Mouse (Mus musculus): ENCODE results near the gene 2310057J18Rik. TPM values are rescaled to one million over a fixed set of nuclear protein-coding genes. Genes with fewer than 3 reads are reported as not detected.
"Not testable (repeated sequence)": the region's sequence is repeated elsewhere in the genome, so short reads cannot be mapped to it uniquely, and the experiment has no call there.

The 2310057J18Rik gene
- not detected in 2 replicates for polyA plus RNA-seq (2014; fragmentation: Nextera tagmentation; extraction: Ambion mirVana)

DNA sequence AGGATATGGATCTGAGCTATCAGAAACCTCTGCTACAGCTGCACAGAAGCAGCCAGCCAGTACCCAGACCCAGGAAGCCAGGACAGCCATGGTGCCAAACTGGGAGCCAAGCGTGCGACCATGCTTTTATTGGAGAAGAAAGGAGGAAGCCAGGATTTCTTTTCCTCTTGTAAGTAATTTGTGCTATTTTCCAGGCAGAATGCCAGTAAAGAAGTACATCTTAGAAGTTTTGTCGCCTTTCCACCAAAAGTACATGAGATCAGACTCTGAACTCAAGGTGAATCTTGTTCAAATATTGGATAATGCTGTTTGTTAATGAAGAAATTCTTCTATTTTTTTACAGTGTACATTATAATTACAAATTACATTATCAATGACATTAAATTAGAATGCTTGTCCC is at the start of gene 2310057J18Rik:
TSS of gene 2310057J18Rik (minus strand) at position 101 of the 400 bp plus-strand sequence.
- Histone ChIP-seq H3K9me3 (replicated peaks; ENCODE audit: control insufficient read depth, low read length) (no peaks in the 10 kb centered on the region), H3K27me3 (replicated peaks; ENCODE audit: control insufficient read depth, insufficient read depth, low read length) (no peaks in the 10 kb centered on the region), H3K9ac (ENCODE audit: low read length) (no peak within 1 kb of the TSS), H3K4me3 (ENCODE audit: low read depth, low read length) (no peak within 1 kb of the TSS), H3K4me2 (ENCODE audit: low read length) (no peak within 1 kb of the TSS), H3K4me1 (ENCODE audit: control insufficient read depth, insufficient read depth, low read length) (no peaks in the 10 kb centered on the region), H3K27ac (ENCODE audit: low read depth, low read length) (no peak within 1 kb of the TSS), H3K36me3 (ENCODE audit: control insufficient read depth, insufficient read depth, low read length) (no peaks in the 10 kb centered on the region)
- 75% methylated on average over 3 of the region's 3 CpGs for WGBS
- no peak for DNase-seq (ENCODE audit: low spot score)
- no peak for ATAC-seq

DNA sequence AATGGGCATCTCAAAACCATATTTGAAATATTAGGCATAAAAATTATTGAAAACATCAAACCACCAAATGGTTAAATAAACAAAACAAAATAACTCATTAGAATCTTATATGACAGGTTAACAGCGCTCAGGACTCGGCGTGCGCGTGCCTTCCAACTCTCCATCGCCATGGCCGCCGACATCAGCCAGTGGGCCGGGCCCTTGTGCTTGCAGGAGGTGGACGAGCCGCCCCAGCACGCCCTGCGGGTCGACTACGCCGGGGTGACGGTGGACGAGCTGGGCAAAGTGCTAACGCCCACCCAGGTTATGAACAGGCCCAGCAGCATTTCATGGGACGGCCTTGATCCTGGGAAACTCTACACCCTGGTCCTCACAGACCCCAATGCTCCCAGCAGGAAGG is 43.9 kb upstream of the 2310057J18Rik start:
- not testable (repeated sequence) for H3K9ac ChIP-seq (ENCODE audit: low read length); H3K4me3 ChIP-seq (ENCODE audit: low read depth, low read length); H3K4me1 ChIP-seq (ENCODE audit: control insufficient read depth, insufficient read depth, low read length); H3K9me3 ChIP-seq (replicated peaks; ENCODE audit: control insufficient read depth, low read length); ATAC-seq; H3K4me2 ChIP-seq (ENCODE audit: low read length); H3K27me3 ChIP-seq (replicated peaks; ENCODE audit: control insufficient read depth, insufficient read depth, low read length); H3K27ac ChIP-seq (ENCODE audit: low read depth, low read length); DNase-seq (ENCODE audit: low spot score); H3K36me3 ChIP-seq (ENCODE audit: control insufficient read depth, insufficient read depth, low read length)
- 95% methylated on average over 10 of the region's 20 CpGs for WGBS

DNA sequence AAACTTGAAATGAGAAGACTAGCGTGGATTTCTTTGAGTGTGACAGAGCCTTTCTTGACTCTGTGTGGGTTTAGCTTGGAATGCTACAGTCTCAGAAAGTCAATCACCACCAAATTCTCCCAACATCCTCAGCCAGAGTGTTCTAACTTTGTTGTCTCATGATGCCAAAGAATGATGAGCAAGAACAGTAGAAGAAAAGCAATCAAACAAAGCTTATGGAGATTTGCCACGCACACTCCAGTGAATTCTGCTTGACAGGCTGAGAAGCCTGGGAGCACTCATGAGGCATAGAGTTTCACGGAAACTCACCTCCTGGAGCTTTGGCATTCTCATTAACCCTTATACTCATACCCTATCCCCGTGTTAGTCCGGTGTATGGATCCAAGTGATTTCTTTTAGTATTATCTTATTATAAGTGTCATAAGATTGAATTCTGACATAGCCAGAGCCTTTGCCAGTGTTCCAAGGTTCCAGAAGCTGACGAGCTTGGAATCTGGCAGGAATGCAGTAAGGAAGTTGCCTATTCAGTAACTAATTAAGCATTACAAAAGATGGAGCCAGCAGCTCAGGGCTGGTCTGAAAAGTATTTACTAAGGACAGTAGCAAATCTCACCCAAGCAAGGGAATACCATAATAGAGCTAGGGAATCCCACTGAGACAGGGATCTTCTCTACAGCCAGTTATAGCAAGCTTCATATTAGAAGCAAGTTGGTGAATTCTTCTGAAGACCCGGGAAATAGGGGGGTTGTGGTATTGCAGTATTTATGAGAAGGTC is 33.6 kb upstream of the 2310057J18Rik start:
- H3K27ac ChIP-seq (ENCODE audit: low read depth, low read length) = no peak overlapping the region
- H3K9ac ChIP-seq (ENCODE audit: low read length) = no peak overlapping the region
- no peaks in the 10 kb centered on the region for H3K36me3 ChIP-seq (ENCODE audit: control insufficient read depth, insufficient read depth, low read length)
- H3K9me3 ChIP-seq (replicated peaks; ENCODE audit: control insufficient read depth, low read length) = no peaks in the 10 kb centered on the region
- no peaks in the 10 kb centered on the region for H3K4me1 ChIP-seq (ENCODE audit: control insufficient read depth, insufficient read depth, low read length)
- DNase-seq (ENCODE audit: low spot score) (peak; percentile 3), ATAC-seq (no peak)
- H3K4me3 ChIP-seq (ENCODE audit: low read depth, low read length) = no peak overlapping the region
- 48% methylated on average over 7 of the region's 7 CpGs for whole genome bisulfite sequencing
- H3K27me3 ChIP-seq (replicated peaks; ENCODE audit: control insufficient read depth, insufficient read depth, low read length) = no peaks in the 10 kb centered on the region
- no peak overlapping the region for H3K4me2 ChIP-seq (ENCODE audit: low read length)

DNA sequence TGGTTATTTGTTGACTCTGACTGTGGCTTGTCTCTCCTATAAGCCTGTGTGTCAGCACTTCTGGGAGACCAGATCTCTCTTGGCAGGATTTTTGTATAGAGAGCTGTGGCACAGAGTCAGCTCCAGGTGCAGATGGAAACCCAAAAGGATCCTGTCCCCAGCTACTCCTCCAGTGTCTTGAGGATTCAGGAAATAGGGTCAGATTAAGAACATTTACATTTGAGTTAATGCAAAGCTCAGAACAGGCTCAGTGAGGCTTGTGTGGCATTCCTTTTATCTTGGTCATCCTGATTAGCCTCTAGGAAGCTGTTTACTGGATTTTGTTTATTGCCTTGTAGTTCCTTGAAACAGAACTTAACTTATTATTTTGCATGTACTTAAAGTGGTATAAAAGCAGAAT is 11.7 kb upstream of the 2310057J18Rik start:
- ATAC-seq (no peak), DNase-seq (ENCODE audit: low spot score) (no peak)
- Histone ChIP-seq H3K4me3 (ENCODE audit: low read depth, low read length) (no peak overlapping the region), H3K4me1 (ENCODE audit: control insufficient read depth, insufficient read depth, low read length) (no peaks in the 10 kb centered on the region), H3K27ac (ENCODE audit: low read depth, low read length) (no peak overlapping the region), H3K4me2 (ENCODE audit: low read length) (no peak overlapping the region), H3K9ac (ENCODE audit: low read length) (no peak overlapping the region), H3K27me3 (replicated peaks; ENCODE audit: control insufficient read depth, insufficient read depth, low read length) (no peaks in the 10 kb centered on the region), H3K9me3 (replicated peaks; ENCODE audit: control insufficient read depth, low read length) (no peaks in the 10 kb centered on the region), H3K36me3 (ENCODE audit: control insufficient read depth, insufficient read depth, low read length) (no peaks in the 10 kb centered on the region)

DNA sequence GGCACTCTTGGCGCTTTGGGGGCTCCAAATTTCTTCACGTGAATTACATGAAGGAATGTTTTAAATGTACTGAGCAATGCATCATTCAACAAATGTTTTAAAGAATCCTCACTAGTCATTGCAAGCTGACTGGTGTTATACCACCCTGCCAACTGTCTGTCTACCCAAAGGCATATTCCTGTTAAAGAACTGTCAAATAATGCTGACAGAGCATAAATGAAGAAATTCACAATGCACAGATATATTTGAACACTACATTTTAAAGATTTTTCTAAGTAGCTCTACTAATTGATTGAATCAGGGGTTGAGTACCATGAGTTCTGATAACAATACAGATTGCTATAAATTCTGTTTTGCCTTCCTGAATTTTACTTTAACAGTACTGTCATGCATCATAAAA is 2.9 kb upstream of the 2310057J18Rik start:
- H3K9ac ChIP-seq (ENCODE audit: low read length) = no peak overlapping the region
- no peaks in the 10 kb centered on the region for H3K9me3 ChIP-seq (replicated peaks; ENCODE audit: control insufficient read depth, low read length)
- 80% methylated on average over 2 of the region's 2 CpGs for WGBS
- no peaks in the 10 kb centered on the region for H3K27me3 ChIP-seq (replicated peaks; ENCODE audit: control insufficient read depth, insufficient read depth, low read length)
- no peak overlapping the region for H3K27ac ChIP-seq (ENCODE audit: low read depth, low read length)
- H3K36me3 ChIP-seq (ENCODE audit: control insufficient read depth, insufficient read depth, low read length) = no peaks in the 10 kb centered on the region
- H3K4me3 ChIP-seq (ENCODE audit: low read depth, low read length) = no peak overlapping the region
- ATAC-seq = no peak
- DNase-seq (ENCODE audit: low spot score) = no peak
- no peaks in the 10 kb centered on the region for H3K4me1 ChIP-seq (ENCODE audit: control insufficient read depth, insufficient read depth, low read length)
- no peak overlapping the region for H3K4me2 ChIP-seq (ENCODE audit: low read length)

DNA sequence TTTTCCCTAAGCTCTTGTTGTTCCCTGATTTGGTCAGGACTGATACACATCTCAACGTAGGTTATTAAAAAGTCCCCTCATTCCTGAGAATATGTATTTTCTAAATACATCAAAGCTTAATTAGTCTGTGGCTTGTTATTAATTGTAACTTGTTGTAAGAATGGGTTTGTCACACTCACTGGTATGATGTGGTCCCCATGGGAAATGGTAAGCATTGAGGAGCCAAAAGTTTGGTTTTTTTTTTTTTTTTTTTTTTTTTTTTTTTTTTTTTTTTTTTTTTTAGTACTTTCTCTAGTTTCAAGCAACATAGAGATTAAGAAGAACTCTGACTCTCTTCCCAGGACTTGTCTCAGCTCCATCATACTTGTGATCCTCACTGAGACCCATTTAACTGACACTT is 17.9 kb downstream of the 2310057J18Rik start:
- H3K36me3 ChIP-seq (ENCODE audit: control insufficient read depth, insufficient read depth, low read length) = no peaks in the 10 kb centered on the region
- H3K9ac ChIP-seq (ENCODE audit: low read length) = no peak overlapping the region
- 90% methylated on average over 1 of the region's 1 CpGs for WGBS
- no peak overlapping the region for H3K4me2 ChIP-seq (ENCODE audit: low read length)
- no peak overlapping the region for H3K27ac ChIP-seq (ENCODE audit: low read depth, low read length)
- ATAC-seq (no peak), DNase-seq (ENCODE audit: low spot score) (no peak)
- H3K4me1 ChIP-seq (ENCODE audit: control insufficient read depth, insufficient read depth, low read length) = no peaks in the 10 kb centered on the region
- no peaks in the 10 kb centered on the region for H3K9me3 ChIP-seq (replicated peaks; ENCODE audit: control insufficient read depth, low read length)
- H3K27me3 ChIP-seq (replicated peaks; ENCODE audit: control insufficient read depth, insufficient read depth, low read length) = no peaks in the 10 kb centered on the region
- H3K4me3 ChIP-seq (ENCODE audit: low read depth, low read length) = no peak overlapping the region

DNA sequence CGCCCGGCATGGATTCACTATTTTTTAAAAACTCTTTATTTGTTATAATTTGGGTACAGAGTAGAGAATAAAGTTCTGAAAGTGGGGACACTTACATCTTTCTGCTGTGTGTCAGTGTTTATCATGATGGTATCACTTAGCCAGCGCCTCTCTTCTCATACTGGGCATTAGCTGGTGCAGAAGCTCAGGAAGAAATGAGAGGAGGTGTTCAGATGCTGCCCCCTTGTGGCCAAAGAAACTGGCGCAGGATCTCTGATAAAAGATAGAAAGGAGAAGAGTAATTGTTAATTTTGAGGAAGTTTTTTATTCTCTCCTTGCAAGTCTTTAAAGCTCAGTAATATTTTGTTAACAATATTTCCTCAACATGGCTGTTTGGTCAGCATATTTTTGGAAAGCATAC is 31.0 kb downstream of the 2310057J18Rik start:
- no peaks in the 10 kb centered on the region for H3K27me3 ChIP-seq (replicated peaks; ENCODE audit: control insufficient read depth, insufficient read depth, low read length)
- H3K36me3 ChIP-seq (ENCODE audit: control insufficient read depth, insufficient read depth, low read length) = no peaks in the 10 kb centered on the region
- no peaks in the 10 kb centered on the region for H3K9me3 ChIP-seq (replicated peaks; ENCODE audit: control insufficient read depth, low read length)
- no peak overlapping the region for H3K27ac ChIP-seq (ENCODE audit: low read depth, low read length)
- H3K4me3 ChIP-seq (ENCODE audit: low read depth, low read length) = no peak overlapping the region
- no peak overlapping the region for H3K9ac ChIP-seq (ENCODE audit: low read length)
- WGBS = 59% methylated on average over 4 of the region's 4 CpGs
- DNase-seq (ENCODE audit: low spot score) = peak; percentile 71
- H3K4me2 ChIP-seq (ENCODE audit: low read length) = no peak overlapping the region
- ATAC-seq = peak; percentile 66
- no peaks in the 10 kb centered on the region for H3K4me1 ChIP-seq (ENCODE audit: control insufficient read depth, insufficient read depth, low read length)

DNA sequence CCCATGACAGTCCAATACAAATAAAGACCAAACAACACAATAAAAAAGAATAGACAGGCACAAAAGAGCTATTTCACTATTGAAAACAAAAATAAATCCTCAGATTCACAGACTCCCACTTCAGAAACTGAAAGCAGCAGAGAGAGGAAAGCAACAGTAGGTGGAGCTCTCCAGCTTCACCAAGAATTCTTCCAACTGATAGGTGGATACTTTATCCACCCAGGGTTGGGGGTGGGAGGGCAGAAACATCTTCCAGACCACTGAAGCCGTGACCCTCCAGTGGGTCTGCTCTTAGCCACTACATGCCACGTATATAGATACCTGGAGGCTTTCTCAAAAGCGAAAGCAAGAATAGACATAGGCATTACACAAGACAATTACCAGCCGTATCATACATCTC is 31.6 kb downstream of the 2310057J18Rik start:
- H3K36me3 ChIP-seq (ENCODE audit: control insufficient read depth, insufficient read depth, low read length) = no peaks in the 10 kb centered on the region
- H3K4me3 ChIP-seq (ENCODE audit: low read depth, low read length) = no peak overlapping the region
- H3K27ac ChIP-seq (ENCODE audit: low read depth, low read length) = no peak overlapping the region
- no peaks in the 10 kb centered on the region for H3K9me3 ChIP-seq (replicated peaks; ENCODE audit: control insufficient read depth, low read length)
- H3K4me1 ChIP-seq (ENCODE audit: control insufficient read depth, insufficient read depth, low read length) = no peaks in the 10 kb centered on the region
- no peak overlapping the region for H3K4me2 ChIP-seq (ENCODE audit: low read length)
- H3K27me3 ChIP-seq (replicated peaks; ENCODE audit: control insufficient read depth, insufficient read depth, low read length) = no peaks in the 10 kb centered on the region
- whole genome bisulfite sequencing = 73% methylated on average over 4 of the region's 4 CpGs
- ATAC-seq (no peak), DNase-seq (ENCODE audit: low spot score) (no peak)
- H3K9ac ChIP-seq (ENCODE audit: low read length) = no peak overlapping the region
